Mouse (Mus musculus): ENCODE measurements around the gene Xntrpc.

Gene Xntrpc

DNA sequence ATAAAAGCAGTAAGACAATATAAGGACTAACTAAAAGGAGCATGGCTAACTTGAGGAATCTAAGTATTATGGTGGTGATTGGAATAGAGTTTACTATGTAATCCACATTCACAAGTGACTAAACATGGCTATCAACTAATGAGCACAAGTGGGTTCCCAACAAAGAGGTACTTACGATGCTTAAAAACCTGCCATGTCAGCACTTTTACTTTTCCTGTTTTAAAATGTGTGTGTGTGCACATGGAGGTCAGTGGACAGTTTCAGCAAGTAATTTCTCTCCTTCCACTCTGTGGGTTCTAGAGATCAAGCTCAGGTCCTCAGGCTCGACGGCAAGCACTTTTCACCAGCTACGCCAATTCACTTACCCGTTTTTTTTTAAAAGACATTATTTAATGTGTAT is 72.4 kb downstream of the Xntrpc start:
- DNase-seq (ENCODE audit: low read depth, low spot score) = no peak
